Mouse (Mus musculus): ENCODE results near the gene AC141477.1. TPM values are rescaled to one million over a fixed set of nuclear protein-coding genes. Genes with fewer than 3 reads are reported as not detected.

The AC141477.1 gene
- polyA plus RNA-seq (2016; fragmentation: Nextera tagmentation; extraction: Ambion mirVana): 2.6 TPM in 1 of 2 replicates, not detected in the other

DNA sequence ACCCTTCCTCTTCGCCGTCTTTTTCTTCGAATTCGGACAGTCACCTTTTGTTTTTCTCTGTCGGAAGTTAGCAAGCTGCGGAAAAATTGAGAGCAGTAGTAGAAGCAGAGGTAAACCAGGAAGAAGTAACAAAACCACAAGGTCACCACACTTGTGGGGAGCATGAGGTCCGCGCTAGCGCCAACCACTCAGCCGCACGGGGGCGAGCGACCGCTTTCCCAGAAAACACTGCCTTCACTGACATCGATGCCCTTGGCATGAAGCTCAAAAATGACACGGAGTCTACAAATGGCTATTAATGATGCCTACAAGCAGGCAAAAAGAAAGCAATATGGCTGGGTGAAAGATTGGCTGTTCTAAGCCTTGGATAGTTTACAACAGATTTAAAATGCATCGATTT is at the start of gene AC141477.1:
AC141477.1 (minus strand) TSS at position 164 of the 400 bp plus-strand sequence.
- Histone ChIP-seq H3K4me3 (peak within 1 kb of the TSS; percentile 94), H3K36me3 (replicated peaks) (peaks cover 58% of the 10 kb centered on the region), H3K9me3 (no peaks in the 10 kb centered on the region), H3K27ac (replicated peaks) (no peak within 1 kb of the TSS), H3K27me3 (replicated peaks; ENCODE audit: low read depth, poor library complexity, severe bottlenecking) (no peaks in the 10 kb centered on the region), H3K4me1 (peaks cover 20% of the 10 kb centered on the region)
- WGBS: 95% methylated on average over 17 of the region's 17 CpGs
- DNase-seq (ENCODE audit: low spot score): no peak

DNA sequence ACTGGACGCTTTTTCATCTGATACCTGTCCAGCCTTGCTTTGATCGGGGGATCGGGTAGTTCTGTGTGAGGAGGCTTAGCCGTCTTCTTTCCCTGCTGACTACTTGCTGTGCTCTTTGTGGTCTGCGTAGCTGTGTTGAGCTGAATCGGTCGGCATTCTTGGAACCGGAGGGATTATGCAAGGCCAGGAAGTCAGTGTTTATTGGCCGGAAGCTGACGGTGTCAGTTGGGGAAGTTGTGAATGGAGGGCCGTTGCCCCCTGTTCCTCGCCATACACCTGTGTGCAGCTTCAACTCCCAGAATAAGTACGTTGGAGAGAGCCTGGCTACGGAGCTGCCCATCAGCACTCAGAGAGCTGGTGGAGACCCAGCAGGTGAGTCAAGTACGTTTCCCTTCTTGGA is 49.0 kb upstream of the AC141477.1 start:
- H3K27ac ChIP-seq (replicated peaks): no peak overlapping the region
- WGBS: 94% methylated on average over 15 of the region's 15 CpGs
- no peaks in the 10 kb centered on the region for H3K4me1 ChIP-seq
- H3K4me3 ChIP-seq: no peak overlapping the region
- peaks cover 99% of the 10 kb centered on the region for H3K36me3 ChIP-seq (replicated peaks)
- H3K9me3 ChIP-seq: no peaks in the 10 kb centered on the region
- H3K27me3 ChIP-seq (replicated peaks; ENCODE audit: low read depth, poor library complexity, severe bottlenecking): no peaks in the 10 kb centered on the region
- DNase-seq (ENCODE audit: low spot score): no peak

DNA sequence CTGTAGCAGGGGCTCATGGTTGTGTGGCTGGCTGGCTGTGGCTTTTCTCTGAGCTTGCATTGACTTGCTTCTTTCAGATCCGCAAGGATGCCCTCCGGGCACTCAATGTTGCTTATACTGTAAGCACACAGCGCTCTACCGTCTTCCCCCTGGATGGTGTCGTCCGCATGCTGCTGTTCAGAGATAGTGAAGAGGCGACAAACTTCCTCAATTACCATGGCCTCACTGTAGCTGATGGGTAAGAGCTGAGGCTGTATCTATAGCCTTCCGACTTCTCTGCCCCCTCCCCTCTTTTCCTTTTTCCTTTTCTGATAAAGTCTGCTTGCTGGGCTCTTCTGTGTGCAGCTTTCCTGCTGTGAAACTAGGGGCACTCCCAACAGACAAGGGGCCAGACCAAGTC is 48.0 kb upstream of the AC141477.1 start:
- no peak overlapping the region for H3K4me3 ChIP-seq
- WGBS: 91% methylated on average over 8 of the region's 8 CpGs
- no peak overlapping the region for H3K27ac ChIP-seq (replicated peaks)
- peaks cover 99% of the 10 kb centered on the region for H3K36me3 ChIP-seq (replicated peaks)
- DNase-seq (ENCODE audit: low spot score): no peak
- no peaks in the 10 kb centered on the region for H3K4me1 ChIP-seq
- no peaks in the 10 kb centered on the region for H3K9me3 ChIP-seq
- no peaks in the 10 kb centered on the region for H3K27me3 ChIP-seq (replicated peaks; ENCODE audit: low read depth, poor library complexity, severe bottlenecking)

DNA sequence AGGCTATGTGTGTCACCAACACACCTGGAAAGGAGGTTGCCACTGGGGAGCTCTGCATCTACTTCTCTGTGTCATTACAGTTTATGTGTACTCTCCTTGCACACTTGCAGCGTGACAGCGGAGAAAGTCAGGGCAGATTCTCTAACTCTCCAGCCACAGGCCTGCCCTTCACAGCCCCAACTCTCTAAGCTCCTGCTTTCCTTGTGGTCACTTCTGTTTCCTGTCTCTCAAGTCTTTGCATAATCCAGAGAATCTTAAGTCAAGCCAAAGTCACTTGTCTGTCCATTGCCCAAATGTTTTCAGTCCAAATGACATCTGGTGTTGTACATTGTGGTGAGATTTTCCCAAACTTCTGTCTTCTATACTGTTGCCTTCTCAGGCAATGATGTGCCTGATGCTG is 46.1 kb upstream of the AC141477.1 start:
- no peak for DNase-seq (ENCODE audit: low spot score)
- no peak overlapping the region for H3K27ac ChIP-seq (replicated peaks)
- H3K36me3 ChIP-seq (replicated peaks): peaks cover 100% of the 10 kb centered on the region
- WGBS: 97% methylated on average over 2 of the region's 2 CpGs
- no peaks in the 10 kb centered on the region for H3K9me3 ChIP-seq
- no peaks in the 10 kb centered on the region for H3K27me3 ChIP-seq (replicated peaks; ENCODE audit: low read depth, poor library complexity, severe bottlenecking)
- no peaks in the 10 kb centered on the region for H3K4me1 ChIP-seq
- no peak overlapping the region for H3K4me3 ChIP-seq

DNA sequence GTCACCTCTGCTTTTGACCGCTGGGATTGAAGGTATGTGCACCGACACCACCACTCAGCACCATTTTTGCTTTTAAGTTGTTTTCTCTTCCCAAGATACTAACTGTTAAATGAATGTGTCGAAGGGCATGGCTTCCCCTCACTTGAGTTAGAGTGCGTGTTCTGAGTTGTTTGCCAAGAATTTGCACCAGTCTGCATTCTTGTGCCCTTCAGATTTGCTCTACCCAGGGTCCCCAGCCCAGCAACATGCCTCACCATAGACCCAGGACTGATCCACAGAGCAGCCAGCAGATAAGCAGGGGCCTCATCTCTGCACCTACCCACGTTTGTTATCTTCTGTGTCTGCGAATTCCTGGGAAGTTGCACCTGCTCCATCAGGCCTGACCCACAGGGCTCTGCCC is 41.2 kb upstream of the AC141477.1 start:
- Histone ChIP-seq H3K27me3 (replicated peaks; ENCODE audit: low read depth, poor library complexity, severe bottlenecking) (no peaks in the 10 kb centered on the region), H3K4me3 (no peak overlapping the region), H3K36me3 (replicated peaks) (peaks cover 98% of the 10 kb centered on the region), H3K9me3 (no peaks in the 10 kb centered on the region), H3K4me1 (no peaks in the 10 kb centered on the region), H3K27ac (replicated peaks) (no peak overlapping the region)
- no peak for DNase-seq (ENCODE audit: low spot score)
- 90% methylated on average over 6 of the region's 6 CpGs for WGBS

DNA sequence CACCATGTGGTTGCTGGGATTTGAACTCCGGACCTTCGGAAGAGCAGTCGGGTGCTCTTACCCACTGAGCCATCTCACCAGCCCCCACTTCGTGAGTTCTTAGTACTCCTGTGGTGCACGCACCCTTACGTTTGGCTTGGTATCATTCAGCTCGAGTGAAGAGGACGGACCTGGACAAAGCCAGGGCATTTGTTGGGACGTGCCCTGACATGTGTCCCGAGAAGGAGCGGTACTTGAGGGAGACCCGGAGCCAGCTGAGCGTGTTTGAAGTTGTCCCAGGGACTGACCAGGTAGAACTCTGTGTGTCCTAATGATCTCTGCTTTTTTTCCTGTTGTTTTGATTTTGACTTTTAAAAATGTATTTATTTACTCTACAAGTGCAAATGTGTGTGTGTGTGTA is 40.6 kb upstream of the AC141477.1 start:
- DNase-seq (ENCODE audit: low spot score): no peak
- H3K27me3 ChIP-seq (replicated peaks; ENCODE audit: low read depth, poor library complexity, severe bottlenecking): no peaks in the 10 kb centered on the region
- no peak overlapping the region for H3K4me3 ChIP-seq
- no peak overlapping the region for H3K27ac ChIP-seq (replicated peaks)
- H3K36me3 ChIP-seq (replicated peaks): peaks cover 98% of the 10 kb centered on the region
- H3K4me1 ChIP-seq: no peaks in the 10 kb centered on the region
- no peaks in the 10 kb centered on the region for H3K9me3 ChIP-seq
- 92% methylated on average over 13 of the region's 13 CpGs for WGBS

DNA sequence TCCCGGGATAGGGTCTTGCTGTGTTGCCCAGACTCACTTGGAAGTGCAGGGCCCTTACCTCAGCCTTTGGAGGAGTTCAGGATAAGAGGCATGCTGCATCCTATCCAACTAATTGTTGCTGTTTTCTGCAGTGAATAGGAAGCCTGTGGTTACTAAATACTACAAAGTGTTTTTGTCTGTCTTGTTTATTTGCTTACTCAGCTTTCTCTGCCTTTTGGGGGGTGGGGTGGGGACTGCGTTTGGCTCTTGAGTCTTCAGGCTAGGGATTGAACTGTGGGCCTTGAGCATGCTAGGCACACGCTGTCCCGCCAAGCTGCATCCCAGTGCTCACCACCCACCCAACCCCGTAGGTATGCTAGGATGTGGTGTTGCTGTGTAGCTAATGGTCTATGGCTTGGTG is 33.5 kb upstream of the AC141477.1 start:
- no peaks in the 10 kb centered on the region for H3K9me3 ChIP-seq
- H3K4me3 ChIP-seq: no peak overlapping the region
- no peak overlapping the region for H3K27ac ChIP-seq (replicated peaks)
- 89% methylated on average over 5 of the region's 5 CpGs for WGBS
- H3K27me3 ChIP-seq (replicated peaks; ENCODE audit: low read depth, poor library complexity, severe bottlenecking): no peaks in the 10 kb centered on the region
- DNase-seq (ENCODE audit: low spot score): no peak
- 0 out of 2 replicates have a peak, but pooled peaks cover 7% of the 10 kb centered on the region for H3K4me1 ChIP-seq
- H3K36me3 ChIP-seq (replicated peaks): peaks cover 87% of the 10 kb centered on the region

DNA sequence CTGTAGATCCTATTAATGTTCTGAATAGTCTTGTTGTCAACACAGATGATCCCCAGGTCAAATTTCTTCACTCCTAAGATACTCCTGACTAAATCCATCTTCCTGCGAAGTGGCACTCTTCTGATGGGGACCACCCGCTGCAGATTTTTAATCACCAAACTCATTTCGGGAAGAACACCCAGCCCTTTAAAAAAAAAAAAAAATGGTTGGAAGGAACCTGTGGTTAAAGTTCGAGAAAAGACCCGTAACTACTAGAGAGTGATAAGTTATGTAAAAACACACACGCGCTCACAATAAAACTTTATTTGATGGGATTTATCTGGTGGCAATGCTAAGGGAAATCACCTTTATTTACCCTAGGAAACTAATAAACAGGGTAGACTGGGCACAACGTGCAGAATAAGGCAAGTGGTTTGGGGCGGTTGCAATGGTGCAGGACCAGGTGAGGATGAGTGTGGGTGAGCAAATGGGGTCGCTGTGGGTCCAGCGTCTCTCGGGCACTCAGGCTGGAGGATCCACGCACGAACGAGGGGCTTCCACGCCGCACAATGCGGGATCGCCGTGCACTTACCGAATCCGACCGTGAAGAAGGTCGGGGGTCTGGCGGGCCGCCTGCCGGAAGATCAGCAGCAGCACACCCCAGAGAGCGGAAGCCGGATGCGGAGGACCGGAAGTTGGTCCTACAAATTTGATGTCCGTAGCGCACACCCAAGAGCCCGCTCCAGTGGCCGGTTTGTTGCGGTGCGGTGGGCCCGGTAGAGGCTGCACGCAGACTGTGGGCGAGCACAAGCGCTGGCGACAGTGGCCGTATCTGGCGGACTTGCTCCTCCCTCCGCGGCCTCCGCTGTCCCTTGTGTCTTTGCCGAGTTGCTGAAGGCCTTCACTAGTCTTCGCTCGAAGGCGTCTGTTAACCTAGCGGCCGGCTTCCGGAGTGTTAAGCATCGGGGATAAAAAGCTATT is 28.2 kb upstream of the AC141477.1 start, which contains the start of the genes Mcm3ap and Ybey:
Mcm3ap (plus strand) TSS at position 725 of the 960 bp plus-strand sequence.
Ybey (minus strand) TSS at position 912 of the 960 bp plus-strand sequence.
- H3K36me3 ChIP-seq (replicated peaks): peaks cover 56% of the 10 kb centered on the region
- H3K27ac ChIP-seq (replicated peaks): peak within 1 kb of the TSS; percentile 89
- whole genome bisulfite sequencing: 2% methylated on average over 55 of the region's 55 CpGs
- H3K4me1 ChIP-seq: peaks cover 13% of the 10 kb centered on the region
- H3K9me3 ChIP-seq: no peaks in the 10 kb centered on the region
- peak within 1 kb of the TSS; percentile 84 for H3K4me3 ChIP-seq
- DNase-seq (ENCODE audit: low spot score): peak; percentile 94
- no peaks in the 10 kb centered on the region for H3K27me3 ChIP-seq (replicated peaks; ENCODE audit: low read depth, poor library complexity, severe bottlenecking)

DNA sequence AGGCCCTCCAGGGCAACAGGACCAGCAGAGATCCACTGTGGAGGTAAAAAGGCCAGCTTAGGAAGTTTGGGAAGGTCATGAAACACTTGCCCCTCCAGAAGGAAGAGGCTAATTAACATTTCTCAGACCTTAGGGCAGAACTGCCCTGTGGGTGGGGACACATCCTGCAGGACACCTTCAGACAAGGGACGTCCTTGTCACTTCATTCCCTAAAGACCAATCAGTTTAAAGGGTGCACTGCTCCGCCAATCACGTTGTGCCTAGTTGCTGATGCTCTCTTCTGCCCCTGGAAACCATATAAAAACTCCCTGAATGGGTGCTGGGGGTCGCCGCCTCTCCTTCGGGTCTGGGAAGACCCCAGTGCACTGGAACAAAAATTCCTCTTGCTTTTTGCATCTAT is 22.5 kb upstream of the AC141477.1 start:
- Histone ChIP-seq H3K4me3 (no peak overlapping the region), H3K36me3 (replicated peaks) (peaks cover 47% of the 10 kb centered on the region), H3K9me3 (peaks cover 16% of the 10 kb centered on the region), H3K27ac (replicated peaks) (no peak overlapping the region), H3K4me1 (peaks cover 2% of the 10 kb centered on the region), H3K27me3 (replicated peaks; ENCODE audit: low read depth, poor library complexity, severe bottlenecking) (no peaks in the 10 kb centered on the region)
- no peak for DNase-seq (ENCODE audit: low spot score)
- 85% methylated on average over 6 of the region's 6 CpGs for whole genome bisulfite sequencing

DNA sequence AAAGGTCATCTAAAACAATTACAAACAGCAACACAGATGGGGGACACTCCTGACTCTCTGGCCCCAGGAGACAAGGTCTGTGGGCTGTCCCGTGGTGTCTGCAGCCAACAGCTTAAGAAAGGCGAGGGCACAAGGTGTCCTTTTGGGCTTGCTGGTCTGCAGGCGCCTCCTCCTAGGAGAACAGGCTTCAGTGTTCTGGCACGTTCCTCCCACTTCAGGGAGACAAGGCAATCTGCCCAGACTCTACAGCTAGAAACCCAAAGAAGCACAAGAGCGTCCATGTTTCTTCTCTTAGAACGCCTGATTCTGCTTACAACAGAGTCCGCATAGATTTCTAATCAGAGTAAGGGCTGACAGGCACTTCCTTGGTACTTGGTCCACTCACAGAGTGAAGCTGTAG is 22.1 kb upstream of the AC141477.1 start:
- WGBS: 93% methylated on average over 7 of the region's 7 CpGs
- Histone ChIP-seq H3K27ac (replicated peaks) (no peak overlapping the region), H3K36me3 (replicated peaks) (peaks cover 47% of the 10 kb centered on the region), H3K4me3 (no peak overlapping the region), H3K27me3 (replicated peaks; ENCODE audit: low read depth, poor library complexity, severe bottlenecking) (no peaks in the 10 kb centered on the region), H3K9me3 (peaks cover 16% of the 10 kb centered on the region), H3K4me1 (no peaks in the 10 kb centered on the region)
- DNase-seq (ENCODE audit: low spot score): no peak

DNA sequence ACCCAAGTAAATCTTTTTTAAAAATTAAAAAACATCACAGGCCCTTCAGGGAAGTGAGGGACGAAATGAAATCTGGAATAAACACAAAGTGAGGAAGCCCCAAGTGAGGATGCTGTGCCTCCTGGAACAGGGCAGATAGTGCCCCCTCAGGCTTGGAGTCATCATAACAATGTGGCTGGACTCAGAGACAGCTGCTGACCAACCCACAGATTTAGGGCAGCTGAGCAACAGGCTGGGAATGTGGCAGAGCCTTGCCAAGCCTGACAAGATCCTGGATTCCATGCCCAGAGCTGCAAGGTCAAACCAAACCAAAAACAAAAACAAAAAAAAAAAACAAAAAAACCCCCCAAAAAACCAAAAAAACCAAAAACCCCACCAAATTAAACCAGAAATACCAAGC is 21.0 kb upstream of the AC141477.1 start:
- Histone ChIP-seq H3K27ac (replicated peaks) (no peak overlapping the region), H3K36me3 (replicated peaks) (peaks cover 47% of the 10 kb centered on the region), H3K27me3 (replicated peaks; ENCODE audit: low read depth, poor library complexity, severe bottlenecking) (no peaks in the 10 kb centered on the region), H3K4me1 (no peaks in the 10 kb centered on the region), H3K9me3 (peaks cover 16% of the 10 kb centered on the region), H3K4me3 (no peak overlapping the region)
- no peak for DNase-seq (ENCODE audit: low spot score)
- WGBS: 93% methylated on average over 1 of the region's 1 CpGs

DNA sequence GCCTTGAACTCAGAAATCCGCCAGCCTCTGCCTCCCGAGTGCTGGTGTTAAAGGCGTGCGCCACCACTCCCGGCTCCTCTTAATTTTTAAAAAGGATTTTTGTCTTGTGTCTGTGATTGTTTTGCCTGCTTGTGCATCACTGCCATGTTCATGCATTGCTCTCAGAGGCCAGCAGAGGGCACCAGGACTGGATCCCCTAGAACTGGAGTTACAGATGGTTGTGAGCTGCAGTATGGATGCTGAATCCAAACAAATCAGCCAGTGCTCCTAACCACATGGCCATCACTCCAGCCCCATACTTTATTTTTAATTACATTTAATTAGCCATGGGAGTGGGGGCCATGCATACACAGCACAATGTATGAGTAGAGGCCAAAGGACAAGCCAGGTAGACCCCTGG is 15.0 kb upstream of the AC141477.1 start:
- Histone ChIP-seq H3K27me3 (replicated peaks; ENCODE audit: low read depth, poor library complexity, severe bottlenecking) (no peaks in the 10 kb centered on the region), H3K4me1 (no peaks in the 10 kb centered on the region), H3K27ac (replicated peaks) (no peak overlapping the region), H3K9me3 (peaks cover 12% of the 10 kb centered on the region; the same call in 1 of the 2 replicates), H3K36me3 (replicated peaks) (0 out of 2 replicates have a peak, but pooled peaks cover 3% of the 10 kb centered on the region), H3K4me3 (no peak overlapping the region)
- peak; percentile 60 for DNase-seq (ENCODE audit: low spot score)
- 65% methylated on average over 5 of the region's 5 CpGs for WGBS

DNA sequence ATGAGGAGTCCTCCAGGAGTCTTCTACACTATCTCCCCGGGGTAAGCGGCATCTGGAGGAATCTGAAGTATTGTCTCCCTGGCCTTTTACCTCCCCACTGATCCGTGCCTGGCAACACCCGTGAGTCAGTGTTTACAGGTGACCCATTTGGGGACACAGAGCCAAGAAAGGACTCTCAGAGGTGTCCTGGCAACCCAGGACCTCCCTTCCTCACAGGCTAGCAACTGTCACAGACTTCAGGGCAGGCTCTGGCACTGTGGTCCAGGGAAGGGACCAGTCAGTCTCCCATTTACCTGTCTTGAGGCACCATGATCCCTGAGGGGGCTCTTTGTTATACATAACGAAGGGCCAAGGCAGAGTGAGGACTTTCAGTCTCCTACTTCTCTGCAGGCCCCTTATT is 8.6 kb upstream of the AC141477.1 start, which contains the start of gene 2610028H24Rik:
2610028H24Rik (plus strand) TSS at position 231 of the 400 bp plus-strand sequence.
- no peak within 1 kb of the TSS for H3K27ac ChIP-seq (replicated peaks)
- no peaks in the 10 kb centered on the region for H3K27me3 ChIP-seq (replicated peaks; ENCODE audit: low read depth, poor library complexity, severe bottlenecking)
- no peaks in the 10 kb centered on the region for H3K9me3 ChIP-seq
- DNase-seq (ENCODE audit: low spot score): no peak
- no peak within 1 kb of the TSS for H3K4me3 ChIP-seq
- H3K4me1 ChIP-seq: peaks cover under 1% of the 10 kb centered on the region; the same call in 1 of the 2 replicates
- WGBS: 64% methylated on average over 5 of the region's 5 CpGs
- H3K36me3 ChIP-seq (replicated peaks): no peaks in the 10 kb centered on the region
